Mouse (Mus musculus): ENCODE measurements at regions not wholly inside any gene's neighbourhood (a gene's known extent, or its start where the extent isn't known, plus 50 kb on each side); places are given as distances from the start of the nearest gene placed in this dataset.

- DNase-seq (ENCODE audit: low read depth): no peak
These were observed 214.8 kb downstream of the Kcnj2 start for GRCm38 (mm10) chr11:111280769-111281168.

GRCm38 (mm10) chr11:111281237-111282160 is 215.5 kb downstream of the Kcnj2 start:
- no peak for DNase-seq (ENCODE audit: low read depth)

GRCm38 (mm10) chr11:111282283-111282682 is 216.3 kb downstream of the Kcnj2 start:
- DNase-seq (ENCODE audit: low read depth): no peak

GRCm38 (mm10) chr11:111290537-111290936 is 224.6 kb downstream of the Kcnj2 start:
- DNase-seq (ENCODE audit: low read depth): no peak

GRCm38 (mm10) chr11:111296309-111296721 is 230.4 kb downstream of the Kcnj2 start:
- no peak for DNase-seq (ENCODE audit: low read depth)

GRCm38 (mm10) chr11:111312802-111313201 is 246.8 kb downstream of the Kcnj2 start:
- no peak for DNase-seq (ENCODE audit: low read depth)

GRCm38 (mm10) chr11:111313566-111313965 is 247.6 kb downstream of the Kcnj2 start:
- DNase-seq (ENCODE audit: low read depth): no peak

GRCm38 (mm10) chr11:111321576-111321975 is 255.6 kb downstream of the Kcnj2 start:
- no peak for DNase-seq (ENCODE audit: low read depth)

- DNase-seq (ENCODE audit: low read depth): no peak
These were observed 258.6 kb downstream of the Kcnj2 start for GRCm38 (mm10) chr11:111324453-111325010.

- no peak for DNase-seq (ENCODE audit: low read depth)
These were observed 261.0 kb downstream of the Kcnj2 start for GRCm38 (mm10) chr11:111326915-111327314.

- no peak for DNase-seq (ENCODE audit: low read depth)
These were observed 262.3 kb downstream of the Kcnj2 start for GRCm38 (mm10) chr11:111328258-111328657.

GRCm38 (mm10) chr11:111331592-111331991 is 265.6 kb downstream of the Kcnj2 start:
- no peak for DNase-seq (ENCODE audit: low read depth)

GRCm38 (mm10) chr11:111333021-111333420 is 267.1 kb downstream of the Kcnj2 start:
- no peak for DNase-seq (ENCODE audit: low read depth)

- no peak for DNase-seq (ENCODE audit: low read depth)
These were observed 281.6 kb downstream of the Kcnj2 start for GRCm38 (mm10) chr11:111347562-111347961.

- DNase-seq (ENCODE audit: low read depth): no peak
These were observed 284.1 kb downstream of the Kcnj2 start for GRCm38 (mm10) chr11:111350028-111350427.

- DNase-seq (ENCODE audit: low read depth): no peak
These were observed 297.4 kb downstream of the Kcnj2 start for GRCm38 (mm10) chr11:111363363-111363762.

- no peak for DNase-seq (ENCODE audit: low read depth)
These were observed 311.2 kb downstream of the Kcnj2 start for GRCm38 (mm10) chr11:111377165-111377564.

- DNase-seq (ENCODE audit: low read depth): no peak
These were observed 313.9 kb downstream of the Kcnj2 start for GRCm38 (mm10) chr11:111379842-111380241.

GRCm38 (mm10) chr11:111398706-111399105 is 332.7 kb downstream of the Kcnj2 start:
- DNase-seq (ENCODE audit: low read depth): no peak

GRCm38 (mm10) chr11:111409266-111409665 is 343.3 kb downstream of the Kcnj2 start:
- DNase-seq (ENCODE audit: low read depth): no peak

- no peak for DNase-seq (ENCODE audit: low read depth)
These were observed 358.9 kb downstream of the Kcnj2 start for GRCm38 (mm10) chr11:111424871-111425270.

- DNase-seq (ENCODE audit: low read depth): no peak
These were observed 360.8 kb downstream of the Kcnj2 start for GRCm38 (mm10) chr11:111426715-111427114.

GRCm38 (mm10) chr11:111442257-111442656 is 376.3 kb downstream of the Kcnj2 start:
- no peak for DNase-seq (ENCODE audit: low read depth)

Data from c-Kit-positive CD71-positive TER-119-negative erythroid progenitor cells, embryonic 14.5 days (primary cell).